Mouse (Mus musculus) embryo, embryonic 10 days (tissue): Measurements from ENCODE around the gene Raet1e.
"Not testable (repeated sequence)": the region's sequence is repeated elsewhere in the genome, so short reads cannot be mapped to it uniquely, and the experiment has no call there.

Source experiments
- DNase-seq: peaks from one replicate; pipeline ENCODE4 v3.0.0-alpha.2; 2015; ENCODE audit warnings: low spot score

The Raet1e gene

DNA sequence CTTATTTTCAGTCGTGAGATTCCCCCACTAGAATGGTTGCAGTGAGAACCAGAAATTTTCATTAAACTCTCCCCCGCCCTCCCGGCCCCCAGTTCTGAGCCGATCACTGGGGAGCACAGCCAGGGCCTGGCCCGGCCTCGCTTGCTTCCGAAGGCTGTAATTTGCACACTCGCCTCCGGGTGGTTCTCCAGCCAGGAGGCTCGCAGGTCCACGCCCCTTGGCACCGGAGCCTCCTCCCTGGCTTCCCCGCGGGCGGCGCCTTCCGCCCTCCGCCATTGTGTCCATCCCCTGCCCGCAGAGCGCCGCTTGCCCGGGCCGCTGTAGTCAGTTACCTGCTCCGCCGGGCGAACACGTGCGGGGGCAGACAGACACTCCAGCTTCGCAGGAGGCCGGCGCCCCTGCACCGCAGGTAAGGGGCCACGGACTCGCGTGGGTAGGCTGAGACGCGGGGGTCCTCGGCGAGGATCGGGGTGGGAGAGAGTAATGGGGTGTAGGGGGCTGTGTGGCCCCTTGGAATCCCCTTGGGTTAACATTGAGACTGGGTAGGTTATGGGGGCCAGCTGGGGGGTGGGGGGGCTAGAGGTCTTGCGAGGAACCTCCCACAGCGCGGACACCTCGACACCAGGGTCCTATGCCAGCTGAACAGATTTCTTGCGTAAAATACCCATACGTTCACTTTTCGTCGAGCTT lies at the start of gene Raet1e, which contains the start of gene H60b:
TSS of gene Raet1e (plus strand) at position 260 of the 690 bp plus-strand sequence.
TSS of gene H60b (plus strand) at position 277 of the 690 bp plus-strand sequence.
- DNase-seq, result peak; percentile 78

DNA sequence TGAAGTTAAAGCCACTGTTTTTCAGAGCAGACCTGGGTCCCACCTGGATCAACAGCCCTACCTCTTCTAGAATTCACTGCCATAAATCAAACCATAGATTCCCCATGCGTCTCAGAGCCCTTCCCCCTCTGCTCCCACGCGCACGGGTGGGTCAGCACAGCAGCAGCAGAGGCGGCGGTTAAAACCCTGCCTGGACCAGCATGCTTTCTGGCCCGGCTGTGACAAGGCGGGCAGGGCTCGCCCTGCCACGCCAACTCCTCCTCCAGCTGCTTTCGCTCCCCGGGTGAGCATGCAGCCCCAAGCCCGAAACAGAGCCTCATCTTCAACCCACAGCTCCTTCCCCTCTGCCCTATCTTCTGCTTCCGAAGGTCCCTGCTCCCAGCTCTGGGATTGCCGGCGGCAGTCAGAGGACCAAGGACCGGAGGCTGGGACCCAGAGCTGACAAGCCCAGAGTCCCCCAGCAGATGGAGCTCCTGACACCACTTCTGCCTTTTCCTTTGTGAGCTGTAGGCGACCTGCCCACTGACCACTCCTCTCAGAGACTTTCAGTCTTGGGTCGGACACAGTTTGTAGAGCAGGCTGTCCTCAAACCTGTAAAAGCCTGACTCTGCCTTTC lies 17.6 kb upstream of the Raet1e start:
- DNase-seq, result peak; percentile 86

DNA sequence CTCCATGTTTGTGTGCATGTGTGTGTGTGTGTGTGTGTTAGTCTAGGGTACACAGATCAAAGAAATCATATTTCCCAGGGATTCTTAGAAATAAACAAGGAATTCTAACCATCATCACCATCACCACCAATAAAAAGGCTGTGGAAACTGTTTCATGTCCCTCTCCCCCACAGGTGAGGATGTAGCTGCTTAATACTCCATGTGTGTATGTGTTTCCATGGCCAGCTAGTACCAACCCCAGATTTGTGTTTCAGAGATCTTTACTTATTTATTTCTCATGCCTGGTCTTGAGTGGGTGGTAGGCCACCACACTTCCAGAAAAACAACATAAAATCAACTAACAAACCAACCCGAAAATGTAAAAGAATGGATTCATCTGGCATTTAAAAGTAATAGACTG lies 16.2 kb upstream of the Raet1e start:
- peak; percentile 77 for DNase-seq

DNA sequence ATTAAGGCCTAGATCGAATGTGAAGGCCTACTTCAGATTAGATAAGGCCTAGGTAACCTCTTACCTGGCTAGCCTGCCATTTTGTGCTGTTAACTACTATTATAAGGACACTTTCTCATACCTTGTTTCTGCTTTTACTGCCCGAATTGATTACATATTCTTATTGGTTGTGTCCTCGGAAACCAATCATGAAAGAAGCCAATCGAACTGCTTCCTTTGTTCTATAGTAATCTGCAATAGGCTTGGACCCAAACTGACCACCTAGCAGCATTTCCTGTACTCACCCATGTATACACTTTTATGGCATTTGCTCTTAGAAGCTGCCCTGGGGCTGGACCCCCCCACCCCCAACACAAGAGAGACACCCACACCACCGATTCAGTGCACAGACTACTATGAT lies 15.4 kb upstream of the Raet1e start:
- no peak for DNase-seq

DNA sequence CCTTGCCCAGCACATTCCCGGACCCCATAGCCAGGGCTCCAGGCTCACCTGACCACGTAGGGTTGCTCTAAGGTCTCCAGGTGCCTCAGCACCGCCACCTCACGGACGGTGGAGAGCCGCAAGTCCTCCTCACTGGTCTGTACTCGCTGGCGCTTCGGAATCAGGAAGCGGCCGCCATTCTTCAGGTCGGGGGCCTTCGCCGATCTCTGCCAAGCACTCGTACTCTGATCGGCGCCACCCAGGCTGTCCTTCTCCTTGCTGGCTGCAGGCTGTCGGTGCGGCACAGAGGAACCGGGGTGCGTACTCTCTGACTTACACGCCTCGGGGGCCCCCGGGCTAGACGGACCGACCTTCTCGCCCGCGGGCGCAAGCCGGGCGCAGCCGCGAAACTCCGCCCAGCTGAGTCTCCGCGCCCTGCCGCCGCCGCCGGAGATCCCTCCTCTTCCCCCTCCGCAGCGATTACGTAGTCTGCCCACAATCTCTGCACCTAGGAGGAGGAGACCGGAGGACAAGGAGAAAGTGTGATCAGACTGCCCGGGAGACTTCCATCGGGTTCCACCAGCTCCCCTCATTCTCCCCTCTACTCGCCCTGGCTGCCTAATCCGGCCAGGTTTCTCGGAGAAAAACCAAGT lies 9.8 kb upstream of the Raet1e start:
- peak; percentile 84 for DNase-seq

DNA sequence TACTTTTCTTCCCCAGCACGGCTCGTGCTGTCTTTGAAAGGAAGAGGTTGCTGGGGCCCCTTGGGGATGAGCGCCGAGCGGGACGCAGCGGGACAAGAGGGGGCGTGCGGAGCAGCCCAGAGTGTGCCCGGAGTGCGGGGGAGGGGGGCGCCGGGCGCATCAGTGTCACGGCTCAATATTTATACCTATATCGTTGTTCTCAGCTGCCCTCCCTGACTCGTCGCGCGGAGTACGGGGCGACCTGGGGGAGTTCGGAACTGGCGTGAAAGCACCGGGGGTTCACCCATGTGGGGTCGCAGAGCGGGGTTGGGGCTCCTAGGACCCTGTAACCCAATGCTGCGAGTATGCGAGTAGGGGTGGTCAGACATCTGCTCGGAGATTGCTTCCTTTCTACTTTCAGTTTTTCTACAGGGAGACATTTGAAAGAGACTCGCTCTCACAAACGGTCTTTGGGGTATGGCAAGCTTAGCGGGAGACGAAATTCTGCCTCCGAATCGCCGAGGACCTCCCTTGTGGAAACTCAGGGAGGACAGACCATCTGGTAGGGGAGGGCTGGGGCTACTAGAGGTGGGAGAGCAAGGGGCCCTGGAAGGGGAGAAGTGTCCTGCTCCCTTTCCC lies 9.2 kb upstream of the Raet1e start, which contains the start of gene E030030I06Rik:
TSS of gene E030030I06Rik (minus strand) at position 198 of the 618 bp plus-strand sequence.
- peak; percentile 31 for DNase-seq

DNA sequence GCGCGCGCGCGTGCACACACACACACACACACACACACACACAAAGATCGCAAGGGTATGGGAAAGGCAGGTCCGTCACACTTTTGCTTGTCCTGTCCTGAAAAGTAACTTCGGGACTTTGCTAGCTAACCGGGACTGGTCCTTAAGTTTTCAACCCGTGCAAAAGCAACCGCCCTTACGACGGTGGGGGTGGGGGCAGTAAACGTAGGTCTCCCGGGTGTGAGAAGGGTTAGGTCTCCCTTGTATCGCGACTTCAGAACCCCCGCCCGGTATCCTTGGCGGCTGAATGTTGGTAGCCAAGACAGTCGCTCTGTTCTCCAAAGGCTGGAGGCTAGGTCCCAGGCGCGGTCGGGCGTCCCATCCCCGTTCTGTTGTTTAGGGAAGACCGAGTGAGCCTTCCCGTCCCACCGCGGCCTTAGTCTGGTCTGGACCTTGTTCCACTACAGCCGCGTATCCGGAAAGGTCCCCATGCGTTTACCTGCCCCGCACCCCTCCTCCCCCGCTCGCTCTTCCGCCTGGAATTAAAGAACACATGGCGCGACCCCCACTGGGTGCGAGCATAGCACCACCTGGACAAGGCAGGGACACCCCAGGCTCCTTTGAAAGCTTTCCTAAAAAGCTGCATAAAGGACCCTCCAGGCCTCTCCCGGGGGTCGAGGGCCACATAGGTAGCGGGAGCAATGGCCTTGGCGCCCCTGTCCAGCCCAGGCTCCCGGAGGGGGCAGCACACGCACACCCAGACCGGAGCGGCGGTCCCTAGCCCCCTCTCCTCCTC lies 8.5 kb upstream of the Raet1e start:
- DNase-seq, result peak; percentile 54

DNA sequence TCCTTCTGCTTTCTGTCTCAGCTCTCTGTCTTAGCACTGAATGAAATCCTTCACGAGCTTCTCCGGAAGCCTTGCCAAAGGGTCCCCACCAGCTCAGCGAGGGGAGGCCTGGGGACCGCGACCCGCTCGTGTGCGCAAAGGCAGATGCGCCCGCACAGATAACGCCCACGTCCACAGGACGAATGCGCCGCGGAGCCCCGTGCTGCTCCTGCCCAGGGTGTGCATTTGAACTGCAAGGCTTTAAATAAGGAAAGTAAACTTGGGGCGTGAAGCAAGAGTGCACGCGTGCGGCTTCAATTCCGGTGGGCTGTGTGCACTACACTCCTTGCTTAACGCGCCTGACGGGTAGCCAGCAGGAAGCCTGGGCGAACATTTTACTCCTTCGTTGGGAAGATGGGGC lies 7.8 kb upstream of the Raet1e start:
- peak; percentile 45 for DNase-seq

DNA sequence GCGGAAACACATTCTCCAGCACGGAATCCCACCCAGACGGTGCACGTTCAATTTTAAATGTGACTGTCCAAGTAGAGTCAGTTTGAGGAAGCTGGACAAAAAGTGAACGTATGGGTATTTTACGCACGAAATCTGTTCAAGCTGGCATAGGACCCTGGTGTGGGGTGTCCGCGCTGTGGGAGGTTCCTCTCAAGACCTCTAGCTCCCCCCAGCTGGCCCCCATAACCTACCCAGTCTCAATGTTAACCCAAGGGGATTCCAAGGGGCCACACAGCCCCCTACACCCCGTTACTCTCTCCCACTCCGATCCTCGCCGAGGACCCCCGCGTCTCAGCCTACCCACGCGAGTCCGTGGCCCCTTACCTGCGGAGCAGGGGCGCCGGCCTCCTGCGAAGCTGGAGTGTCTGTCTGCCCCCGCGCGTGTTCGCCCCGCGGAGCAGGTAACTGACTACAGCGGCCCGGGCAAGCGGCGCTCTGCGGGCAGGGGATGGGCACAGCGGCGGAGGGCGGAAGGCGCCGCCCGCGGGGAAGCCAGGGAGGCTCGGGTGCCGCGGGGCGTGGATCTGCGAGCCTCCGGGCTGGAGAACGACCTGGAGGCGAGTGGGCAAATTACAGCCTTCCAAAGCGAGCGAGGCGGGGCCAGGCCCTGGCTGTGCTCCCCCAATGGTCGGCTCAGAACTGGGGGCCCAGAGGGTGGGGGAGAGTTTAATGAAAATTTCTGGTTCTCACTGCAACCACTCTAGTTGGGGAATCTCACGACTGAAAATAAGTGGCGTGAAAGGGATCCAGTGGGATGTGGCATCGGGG lies 7.1 kb upstream of the Raet1e start:
- not testable (repeated sequence) for DNase-seq

DNA sequence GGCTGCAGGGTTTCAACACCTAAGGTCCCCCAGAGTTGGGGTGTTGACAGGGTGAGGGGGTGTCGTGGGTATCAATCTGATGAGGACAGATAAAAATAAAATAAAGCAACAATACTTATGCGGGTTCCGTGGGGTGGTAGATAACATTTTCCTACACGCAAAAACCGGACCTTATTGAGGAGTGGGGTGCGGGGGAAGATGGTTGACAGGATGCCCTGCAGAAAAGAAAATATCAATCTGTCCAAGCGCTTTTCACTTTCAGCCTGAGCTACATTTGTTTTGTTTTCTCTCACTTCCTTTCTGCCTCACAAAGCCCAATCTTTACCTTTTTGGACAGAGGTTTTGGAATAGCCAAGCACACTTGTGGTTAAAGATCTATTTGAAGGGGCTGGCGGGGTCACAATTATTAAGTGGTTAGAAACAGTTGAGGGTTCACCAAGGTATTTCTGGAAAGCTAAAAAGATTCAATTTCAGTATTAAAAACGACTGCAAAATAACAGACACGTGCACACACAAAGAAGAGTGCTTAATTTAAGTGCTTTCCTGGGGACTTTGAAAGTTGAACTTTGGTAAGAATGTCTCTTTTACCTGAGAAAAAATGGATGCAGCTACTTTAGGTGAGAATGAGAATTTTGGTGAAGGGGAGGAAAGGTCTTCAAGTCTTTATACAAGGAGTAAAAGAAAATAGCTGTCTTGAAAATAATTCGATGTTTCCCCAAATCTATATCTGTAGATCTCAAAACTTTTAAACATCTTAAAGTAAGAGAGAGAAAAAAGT lies 6.3 kb upstream of the Raet1e start:
- not testable (repeated sequence) for DNase-seq

DNA sequence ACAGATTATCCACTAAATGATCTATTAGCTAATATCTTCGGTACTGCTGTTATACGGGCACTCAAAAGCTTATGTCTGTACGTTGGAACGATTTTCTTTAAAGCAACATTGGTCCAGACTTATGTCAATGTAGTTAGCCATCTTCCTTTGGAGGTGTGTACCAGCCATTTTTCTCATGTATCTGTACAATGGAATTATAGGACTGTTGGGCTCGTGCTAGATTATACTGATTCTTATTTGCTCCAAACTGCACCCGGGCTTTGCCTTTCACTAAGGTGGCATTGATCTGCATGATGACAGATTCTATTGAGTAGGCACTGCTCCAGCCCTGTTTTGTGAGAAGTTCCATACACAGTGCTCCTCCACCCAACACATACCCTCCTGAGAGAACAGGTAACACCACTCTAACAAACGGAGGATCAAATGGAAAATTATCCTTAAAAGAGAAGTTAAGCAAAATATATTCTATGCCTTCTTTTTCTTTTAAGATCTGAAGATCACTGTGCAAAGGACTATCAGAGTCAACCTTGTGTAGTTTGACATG lies 5.2 kb upstream of the Raet1e start:
- not testable (repeated sequence) for DNase-seq

DNA sequence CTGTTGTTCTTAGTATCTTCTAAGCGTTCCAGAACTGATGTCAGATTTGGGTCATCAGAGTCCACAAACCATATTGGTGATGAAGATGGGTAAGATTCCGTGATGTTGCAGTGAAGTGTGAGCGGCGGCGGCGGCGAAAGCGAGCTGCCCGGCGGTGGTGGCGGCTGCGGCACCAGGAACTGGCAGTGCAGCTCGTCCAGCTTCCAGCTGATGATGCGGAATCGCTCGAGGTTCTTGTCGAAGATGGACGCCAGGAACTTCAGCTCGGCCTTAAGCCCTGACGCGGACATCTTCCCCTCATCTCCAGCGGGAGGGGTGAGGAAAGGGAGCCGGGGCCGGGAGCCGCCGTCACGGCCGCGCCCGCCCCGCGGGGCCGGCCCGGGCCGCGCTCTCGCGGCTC lies 4.2 kb upstream of the Raet1e start:
- DNase-seq, result peak; percentile 70

DNA sequence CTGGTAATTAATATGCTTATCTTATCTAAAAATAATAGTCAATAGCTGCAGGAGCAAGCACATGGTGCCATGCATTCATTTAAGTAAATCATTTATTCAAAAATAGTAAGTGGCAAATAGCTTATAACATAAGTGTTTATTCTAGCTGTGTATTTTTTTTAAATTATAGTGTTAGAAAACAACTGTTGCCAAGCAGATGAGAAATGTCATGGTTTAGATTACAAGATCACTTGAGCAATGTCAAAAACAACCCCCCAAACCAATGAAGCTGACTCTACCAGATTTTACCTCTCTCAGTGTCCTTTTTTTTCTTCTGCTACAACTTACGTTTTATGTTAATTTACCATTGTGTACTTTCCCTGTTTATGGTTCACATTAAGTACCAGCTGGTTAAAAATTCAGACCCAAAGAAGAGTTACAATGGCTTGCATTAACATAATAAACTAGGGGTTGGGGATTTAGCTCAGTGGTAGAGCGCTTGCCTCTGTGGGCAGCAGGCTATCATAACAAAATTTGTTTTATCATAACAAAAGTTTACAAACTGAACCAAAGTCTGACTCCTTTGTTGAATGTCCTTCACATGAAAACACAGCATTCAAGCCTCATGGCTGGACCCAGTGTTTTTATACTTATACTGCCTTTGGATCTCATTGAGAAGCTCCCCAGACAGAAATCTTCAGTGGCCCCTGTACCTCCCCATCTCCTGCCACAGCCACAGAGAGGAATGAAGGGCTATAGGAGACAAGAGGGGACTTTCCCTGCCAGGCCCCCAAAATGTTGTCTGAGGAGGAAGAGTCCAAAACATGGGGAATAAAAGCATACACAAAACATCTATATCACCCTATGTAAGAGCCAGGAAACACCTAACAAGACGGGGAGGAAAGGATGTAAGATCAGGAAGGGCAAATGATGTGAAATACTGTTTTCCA lies 3.2 kb upstream of the Raet1e start:
- DNase-seq, result no peak

DNA sequence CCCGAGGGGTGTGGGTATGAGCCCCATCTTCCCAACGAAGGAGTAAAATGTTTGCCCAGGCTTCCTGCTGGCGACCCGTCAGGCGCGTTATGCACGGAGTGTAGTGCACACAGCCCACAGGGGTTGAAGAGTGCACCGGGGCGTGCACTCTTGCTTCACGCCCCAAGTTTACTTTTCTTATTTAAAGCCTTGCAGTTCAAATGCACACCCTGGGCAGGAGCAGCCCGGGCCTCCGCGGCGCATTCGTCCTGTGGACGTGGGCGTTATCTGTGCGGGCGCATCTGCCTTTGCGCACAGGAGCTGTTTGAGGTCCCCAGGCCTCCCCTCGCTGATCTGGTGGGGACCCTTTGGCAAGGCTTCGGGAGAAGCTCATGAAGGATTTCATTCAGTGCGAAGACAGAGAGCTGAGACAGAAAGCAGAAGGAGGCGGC lies 777 bp downstream of the Raet1e start:
- peak; percentile 30 for DNase-seq

DNA sequence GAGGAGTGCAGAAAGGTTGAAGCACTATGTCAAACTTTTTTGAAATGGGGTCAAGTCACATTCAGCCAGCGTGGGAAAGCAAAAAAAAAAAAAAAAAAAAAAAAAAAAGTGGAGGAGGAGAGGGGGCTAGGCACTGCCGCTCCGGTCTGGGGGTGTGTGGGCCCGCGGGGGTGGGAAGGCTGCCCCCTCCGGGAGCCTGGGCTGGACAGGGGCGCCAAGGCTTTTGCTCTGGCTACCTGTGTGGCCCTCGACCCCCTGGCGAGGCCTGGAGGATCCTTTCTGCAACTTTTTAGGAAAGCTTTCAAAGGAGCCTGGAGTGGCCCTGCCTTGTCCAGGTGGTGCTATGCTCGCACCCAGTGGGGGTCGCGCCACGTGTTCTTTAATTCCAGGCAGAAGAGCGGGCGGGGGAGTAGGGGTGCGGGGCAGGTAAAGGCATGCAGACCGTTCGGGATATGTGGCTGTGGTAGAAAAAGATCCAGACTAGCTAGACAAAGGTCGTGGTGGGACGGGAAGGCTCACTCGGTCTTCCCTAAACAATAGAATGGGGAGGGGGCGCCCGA lies 1.3 kb downstream of the Raet1e start:
- DNase-seq, result no peak

DNA sequence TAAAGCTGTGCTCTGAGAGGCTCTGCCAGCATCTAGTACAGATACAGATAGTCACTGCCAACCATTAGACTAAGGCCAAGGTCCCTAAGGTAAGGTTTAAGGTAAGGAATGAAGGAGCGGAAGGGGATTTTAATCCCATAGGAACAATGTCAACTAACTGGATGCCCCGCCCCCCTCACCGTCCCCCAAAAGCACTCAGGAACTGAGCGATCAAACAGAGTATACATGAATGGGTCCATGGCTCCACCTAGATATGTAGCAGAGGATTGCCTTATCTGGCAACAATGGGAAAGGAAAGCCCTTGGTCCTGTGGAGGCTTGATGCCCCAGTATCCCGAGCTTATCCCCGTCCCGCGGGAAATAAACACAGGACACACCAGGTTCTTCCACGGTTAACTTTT lies 4.9 kb downstream of the Raet1e start:
- not testable (repeated sequence) for DNase-seq

DNA sequence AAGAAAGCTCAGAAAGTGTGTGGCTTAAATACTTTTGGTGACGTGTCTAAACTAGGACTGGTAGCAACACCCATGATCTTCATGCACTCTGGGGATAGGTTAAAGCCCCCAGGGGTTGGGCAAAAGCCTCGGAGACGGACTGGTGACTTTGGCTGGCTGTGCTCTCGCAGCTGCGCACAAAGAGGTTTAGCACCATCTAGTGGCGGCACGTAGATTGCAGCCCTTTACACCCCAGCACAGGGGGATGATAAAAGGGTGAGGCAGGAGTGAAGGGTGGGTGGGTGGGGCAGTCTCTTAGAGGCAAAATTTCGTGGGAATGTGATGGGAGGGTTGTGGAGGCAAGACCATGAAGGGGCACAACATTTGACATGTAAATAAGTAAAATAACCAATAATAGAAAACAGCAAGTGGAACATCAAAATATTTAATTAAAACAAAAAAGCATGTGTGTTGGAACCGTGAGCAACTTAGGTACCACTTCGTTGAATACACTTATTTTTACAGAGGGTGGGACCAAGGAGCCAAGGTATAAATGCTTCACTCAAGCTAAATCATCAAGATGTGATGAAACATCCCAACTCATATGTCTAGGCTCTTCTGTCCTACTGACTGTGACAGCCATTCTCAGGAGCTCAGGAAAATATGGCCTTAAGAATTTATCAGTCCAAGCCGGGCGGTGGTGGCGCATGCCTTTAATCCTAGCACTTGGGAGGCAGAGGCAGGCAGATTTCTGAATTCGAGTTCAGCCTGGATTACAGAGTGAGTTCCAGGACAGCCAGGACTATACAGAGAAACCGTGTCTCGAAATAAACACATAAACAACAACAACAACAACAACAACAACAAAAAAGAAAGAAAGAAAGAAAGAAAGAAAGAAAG lies 5.6 kb downstream of the Raet1e start:
- DNase-seq, result peak; percentile 78
